Mouse (Mus musculus) E14TG2a.4 (cell line): ENCODE data around the gene Olfr954.

Experiments used
- H3K27me3 ChIP-seq: 2 replicates; pipeline ENCODE4 v1.6.1; 2014; ENCODE audit warnings: low read length, control low read depth; ENCODE audit not compliant: insufficient read depth
- H3K36me3 ChIP-seq: 2 replicates; pipeline ENCODE4 v1.6.1; 2014; ENCODE audit warnings: low read length, control low read depth; ENCODE audit not compliant: insufficient read depth
- H3K4me1 ChIP-seq: replicated peaks from 2 replicates; pipeline ENCODE4 v1.6.1; 2014; ENCODE audit warnings: low read depth, low read length, control low read depth
- H3K4me3 ChIP-seq: replicated peaks from 2 replicates; pipeline ENCODE4 v1.5.1; 2014; ENCODE audit warnings: mild to moderate bottlenecking, low read length
- H3K9me3 ChIP-seq: 2 replicates; pipeline ENCODE4 v1.6.1; 2014; ENCODE audit warnings: low read length, control low read depth
- CTCF ChIP-seq: conservative IDR thresholded peaks from 2 replicates; pipeline ENCODE4 v1.5.1; 2014; ENCODE audit warnings: low read length
- NANOG ChIP-seq: IDR thresholded peaks from 2 replicates; pipeline ENCODE4 v1.6.1; 2014; ENCODE audit warnings: borderline replicate concordance, low read length, mixed read lengths
- POU5F1 ChIP-seq: IDR thresholded peaks from 2 replicates; pipeline ENCODE4 v1.6.1; 2014; ENCODE audit warnings: low read length, borderline replicate concordance

The Olfr954 gene

GRCm38 (mm10) chr9:39456401-39456800, at the start of gene Olfr954:
Gene Olfr954, plus strand, starts transcription at chr9:39456701.
- Histone ChIP-seq H3K4me1 (no peaks in the 10 kb centered on the region), H3K4me3 (no peak within 1 kb of the TSS), H3K36me3 (no peaks in the 10 kb centered on the region), H3K27me3 (no peaks in the 10 kb centered on the region), H3K9me3 (no peaks in the 10 kb centered on the region)
- TF ChIP-seq NANOG (no peak), POU5F1 (no peak)

- H3K4me1 ChIP-seq, result no peaks in the 10 kb centered on the region
- H3K9me3 ChIP-seq, result no peaks in the 10 kb centered on the region
- H3K4me3 ChIP-seq, result no peak within 1 kb of the TSS
- H3K36me3 ChIP-seq, result no peaks in the 10 kb centered on the region
- no peak for TF ChIP-seq POU5F1
- H3K27me3 ChIP-seq, result no peaks in the 10 kb centered on the region
Observed at GRCm38 (mm10) chr9:39427048-39427447, 29.5 kb upstream of the Olfr954 start, which contains the start of gene Olfr952. Gene Olfr952, minus strand, starts transcription at chr9:39427148.

- no peaks in the 10 kb centered on the region for H3K4me1 ChIP-seq
- no peaks in the 10 kb centered on the region for H3K27me3 ChIP-seq
- TF ChIP-seq NANOG, result no peak
- no peak for TF ChIP-seq POU5F1
- no peak for TF ChIP-seq CTCF
- H3K4me3 ChIP-seq, result no peak within 1 kb of the TSS
- H3K9me3 ChIP-seq, result no peaks in the 10 kb centered on the region
- H3K36me3 ChIP-seq, result no peaks in the 10 kb centered on the region
Observed at GRCm38 (mm10) chr9:39471844-39472243, 15.3 kb downstream of the Olfr954 start, which contains the start of gene Olfr955. Gene Olfr955, minus strand, starts transcription at chr9:39471944.

- no peaks in the 10 kb centered on the region for H3K36me3 ChIP-seq
Observed at GRCm38 (mm10) chr9:39493895-39494294, 37.4 kb downstream of the Olfr954 start, which contains the start of gene Olfr44. Gene Olfr44, minus strand, starts transcription at chr9:39493995.

GRCm38 (mm10) chr9:39508998-39509397, 52.5 kb downstream of the Olfr954 start:
- Histone ChIP-seq H3K4me3 (no peak overlapping the region), H3K36me3 (no peaks in the 10 kb centered on the region), H3K27me3 (no peaks in the 10 kb centered on the region), H3K9me3 (no peaks in the 10 kb centered on the region), H3K4me1 (no peaks in the 10 kb centered on the region)
- no peak for TF ChIP-seq POU5F1
- TF ChIP-seq CTCF, result peak; percentile 54

More at GRCm38 (mm10) chr9:39493895-39494294, 37.4 kb downstream of the Olfr954 start, which contains the start of gene Olfr44:
- H3K27me3 ChIP-seq, result no peaks in the 10 kb centered on the region
- no peaks in the 10 kb centered on the region for H3K9me3 ChIP-seq
- TF ChIP-seq NANOG (no peak), CTCF (no peak)
- no peak within 1 kb of the TSS for H3K4me3 ChIP-seq
- H3K4me1 ChIP-seq, result no peaks in the 10 kb centered on the region

- TF ChIP-seq CTCF (no peak), NANOG (no peak), POU5F1 (no peak)
- no peaks in the 10 kb centered on the region for H3K9me3 ChIP-seq
- no peaks in the 10 kb centered on the region for H3K36me3 ChIP-seq
- no peak overlapping the region for H3K4me3 ChIP-seq
- H3K4me1 ChIP-seq, result no peaks in the 10 kb centered on the region
- H3K27me3 ChIP-seq, result no peaks in the 10 kb centered on the region
Observed at GRCm38 (mm10) chr9:39509412-39509811, 52.9 kb downstream of the Olfr954 start.
